Mouse (Mus musculus) bone marrow, adult 2 months (tissue): ENCODE measurements around the gene Ankrd11.

ENCODE experiments used
- CTCF ChIP-seq: fragments of 200-500 bp; IDR thresholded peaks from 2 replicates; pipeline ENCODE4 v1.5.1; 2011; ENCODE audit warnings: low read length, control low read depth; ENCODE audit not compliant: control insufficient read depth, insufficient read depth
- POLR2A ChIP-seq: fragments of 200-500 bp; IDR thresholded peaks from 2 replicates; pipeline ENCODE4 v1.6.1; 2011; ENCODE audit warnings: low read depth, mild to moderate bottlenecking, control low read depth, low read length, borderline replicate concordance; ENCODE audit not compliant: control insufficient read depth

DNA sequence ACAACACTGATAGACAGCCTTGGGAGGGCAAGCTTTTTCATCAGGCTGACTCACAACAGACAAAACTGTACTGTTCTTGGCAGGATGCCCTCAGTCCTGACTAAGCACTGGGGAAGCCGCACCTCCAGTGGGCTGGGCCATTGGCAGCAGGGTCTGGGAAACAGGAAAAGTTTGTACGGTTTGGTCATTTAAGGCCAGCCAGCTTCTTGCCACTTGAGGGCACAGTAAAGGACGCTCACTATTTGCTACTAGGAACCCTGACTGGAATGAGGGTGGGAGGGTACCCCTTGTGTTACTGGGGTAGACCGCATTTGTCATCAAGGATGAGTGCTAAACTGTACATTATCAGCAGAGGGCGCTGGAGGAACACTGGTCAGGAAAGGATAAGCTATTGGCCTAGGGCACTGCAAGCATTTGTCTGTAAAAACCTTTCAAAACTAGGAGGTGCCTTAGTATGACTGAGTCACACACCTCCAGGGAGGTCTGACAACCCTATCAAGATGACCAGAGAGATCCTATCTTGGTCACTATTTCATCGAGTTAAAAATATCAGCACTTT, 135.5 kb downstream of the Ankrd11 start:
- TF ChIP-seq POLR2A, result no peak
- TF ChIP-seq CTCF, result peak; percentile 69
